Mouse (Mus musculus) forebrain, embryonic 14.5 days (tissue): ENCODE measurements around the gene Pgd. TPM values are rescaled to one million over a fixed set of nuclear protein-coding genes. Genes with fewer than 3 reads are reported as not detected.

Source experiments
- ATAC-seq: fragments of 200-750 bp; cut with Nextera tagmentation; 2 replicates; pipeline ENCODE4 v1.8.0; 2017; ENCODE audit warnings: mild to moderate bottlenecking, moderate library complexity
- DNase-seq: peaks from one replicate; pipeline ENCODE4 v3.0.0-alpha.2; 2015; ENCODE audit warnings: low spot score
- H3K27ac ChIP-seq: fragments of 300-500 bp; sonication (generic); 2 replicates; pipeline ENCODE4 v1.5.1; 2014; ENCODE audit warnings: low read depth, mild to moderate bottlenecking, control low read depth, low read length, moderate library complexity
- H3K27me3 ChIP-seq: fragments of 300-500 bp; sonication (generic); replicated peaks from 2 replicates; pipeline ENCODE4 v1.6.1; 2014; ENCODE audit warnings: low read length, control low read depth, mixed read lengths; ENCODE audit not compliant: control insufficient read depth, insufficient read depth
- H3K36me3 ChIP-seq: fragments of 300-500 bp; sonication (generic); 2 replicates; pipeline ENCODE4 v1.6.1; 2014; ENCODE audit warnings: low read length, control low read depth; ENCODE audit not compliant: control insufficient read depth, insufficient read depth
- H3K4me1 ChIP-seq: fragments of 300-500 bp; sonication (generic); 2 replicates; pipeline ENCODE4 v1.6.1; 2014; ENCODE audit warnings: antibody characterized with exemption, low read length, control low read depth; ENCODE audit not compliant: control insufficient read depth, insufficient read depth
- H3K4me2 ChIP-seq: fragments of 300-500 bp; sonication (generic); 2 replicates; pipeline ENCODE4 v1.6.1; 2014; ENCODE audit warnings: mild to moderate bottlenecking, control low read depth, low read length
- H3K4me3 ChIP-seq: fragments of 300-500 bp; sonication (generic); 2 replicates; pipeline ENCODE4 v1.5.1; 2014; ENCODE audit warnings: low read depth, low read length, control low read depth
- H3K9ac ChIP-seq: fragments of 300-500 bp; sonication (generic); 2 replicates; pipeline ENCODE4 v1.6.1; 2014; ENCODE audit warnings: mild to moderate bottlenecking, low read length, control low read depth, moderate library complexity
- H3K9me3 ChIP-seq: fragments of 300-500 bp; sonication (generic); replicated peaks from 2 replicates; pipeline ENCODE4 v1.6.1; 2016; ENCODE audit warnings: low read length, control low read depth, mixed read lengths; ENCODE audit not compliant: control insufficient read depth
- WGBS: fragments of 180-500 bp; shearing (Covaris S2); extraction: QIAGEN DNeasy Blood & Tissue Kit; methylation state at CpG from one replicate; pipeline ENCODE4 v1.1.7; 2014; 5-methylcytosine and 5-hydroxymethylcytosine counted together
- polyA plus RNA-seq: library from polyadenylated mRNA; unstranded; fragments of >200 nt; fragmentation: Nextera tagmentation; extraction: Ambion mirVana; gene quantifications from 2 replicates; pipeline ENCODE4 v1.2.1, GENCODE M21; 2014

Gene Pgd
- polyA plus RNA-seq, 1 experiment from 2014 or later = 48.1 TPM

DNA sequence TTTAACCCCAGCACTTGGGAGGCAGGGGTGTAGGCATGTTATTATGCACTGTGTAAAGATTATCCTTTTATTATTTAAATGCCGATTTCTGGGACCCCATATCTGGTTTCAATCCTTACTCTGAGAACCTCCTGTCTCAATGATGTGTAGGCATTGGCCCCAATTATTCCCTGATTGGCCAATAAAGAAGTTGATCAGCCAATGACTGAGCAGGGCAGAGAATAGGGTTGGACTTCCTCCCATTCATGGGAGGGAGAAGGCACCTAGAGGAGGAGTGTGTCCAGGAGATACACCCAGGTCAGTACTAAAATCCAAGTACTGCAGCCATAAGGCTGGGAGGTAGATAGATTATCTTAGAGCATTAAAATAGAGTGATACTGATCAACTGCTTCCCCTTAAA lies 3.4 kb downstream of the Pgd start:
- Histone ChIP-seq H3K9ac (no peak overlapping the region), H3K4me3 (no peak overlapping the region), H3K9me3 (no peaks in the 10 kb centered on the region), H3K36me3 (peaks cover 55% of the 10 kb centered on the region), H3K27ac (no peak overlapping the region), H3K27me3 (no peaks in the 10 kb centered on the region), H3K4me2 (no peak overlapping the region), H3K4me1 (no peaks in the 10 kb centered on the region)
- DNase-seq (no peak), ATAC-seq (no peak)
- WGBS = 39% methylated on average over 1 of the region's 1 CpGs

- Histone ChIP-seq H3K4me1 (no peaks in the 10 kb centered on the region), H3K27me3 (no peaks in the 10 kb centered on the region), H3K4me3 (no peak overlapping the region), H3K9me3 (no peaks in the 10 kb centered on the region), H3K9ac (no peak overlapping the region), H3K36me3 (peaks cover 76% of the 10 kb centered on the region), H3K4me2 (no peak overlapping the region), H3K27ac (no peak overlapping the region)
- ATAC-seq (no peak), DNase-seq (no peak)
- WGBS = 96% methylated on average over 6 of the region's 6 CpGs
Observed at GRCm38 (mm10) chr4:149161166-149161565, 5.4 kb downstream of the Pgd start.

GRCm38 (mm10) chr4:149159891-149160290 lies 6.7 kb downstream of the Pgd start:
- no peaks in the 10 kb centered on the region for H3K9me3 ChIP-seq
- DNase-seq = no peak
- no peak overlapping the region for H3K4me3 ChIP-seq
- no peak overlapping the region for H3K9ac ChIP-seq
- H3K4me2 ChIP-seq = no peak overlapping the region
- H3K4me1 ChIP-seq = no peaks in the 10 kb centered on the region
- no peak for ATAC-seq
- no peaks in the 10 kb centered on the region for H3K27me3 ChIP-seq
- peaks cover 88% of the 10 kb centered on the region for H3K36me3 ChIP-seq
- WGBS = 89% methylated on average over 13 of the region's 13 CpGs
- H3K27ac ChIP-seq = no peak overlapping the region

GRCm38 (mm10) chr4:149159203-149159602 lies 7.4 kb downstream of the Pgd start:
- no peak overlapping the region for H3K27ac ChIP-seq
- ATAC-seq (no peak), DNase-seq (no peak)
- H3K9ac ChIP-seq = no peak overlapping the region
- no peaks in the 10 kb centered on the region for H3K27me3 ChIP-seq
- peaks cover 90% of the 10 kb centered on the region for H3K36me3 ChIP-seq
- no peak overlapping the region for H3K4me3 ChIP-seq
- H3K9me3 ChIP-seq = no peaks in the 10 kb centered on the region
- no peaks in the 10 kb centered on the region for H3K4me1 ChIP-seq
- H3K4me2 ChIP-seq = no peak overlapping the region
- WGBS = 88% methylated on average over 2 of the region's 2 CpGs

DNA sequence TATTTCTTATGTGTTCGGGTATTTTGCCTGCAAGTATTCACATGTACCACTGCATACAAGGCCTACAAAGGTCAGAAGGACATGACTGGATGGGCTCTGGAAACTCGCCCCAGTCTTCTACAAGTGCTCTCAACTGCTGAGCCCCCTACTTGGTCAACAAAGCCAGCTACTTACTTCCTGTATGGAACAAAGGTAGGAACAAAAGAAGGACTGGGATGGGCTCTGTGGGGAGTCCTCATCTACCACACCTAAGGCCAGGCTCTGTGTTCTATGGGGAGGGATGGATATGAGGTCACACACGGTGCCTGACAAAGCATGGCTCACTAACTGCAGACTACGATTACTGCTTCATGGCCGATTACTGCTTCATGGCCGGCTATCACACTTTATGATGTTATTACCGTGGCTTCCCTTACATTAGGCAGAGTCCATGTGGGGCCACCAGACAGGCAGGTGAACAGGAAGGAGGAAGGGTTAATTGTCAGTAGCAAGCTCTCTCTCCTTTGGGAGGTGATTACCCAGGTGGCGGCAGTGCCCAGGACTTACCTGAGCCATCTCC lies 9.1 kb downstream of the Pgd start:
- Histone ChIP-seq H3K9me3 (no peaks in the 10 kb centered on the region), H3K4me1 (no peaks in the 10 kb centered on the region), H3K27me3 (no peaks in the 10 kb centered on the region), H3K4me2 (no peak overlapping the region), H3K4me3 (no peak overlapping the region), H3K27ac (no peak overlapping the region), H3K36me3 (peaks cover 97% of the 10 kb centered on the region), H3K9ac (no peak overlapping the region)
- ATAC-seq = no peak
- 86% methylated on average over 8 of the region's 8 CpGs for WGBS
- no peak for DNase-seq

DNA sequence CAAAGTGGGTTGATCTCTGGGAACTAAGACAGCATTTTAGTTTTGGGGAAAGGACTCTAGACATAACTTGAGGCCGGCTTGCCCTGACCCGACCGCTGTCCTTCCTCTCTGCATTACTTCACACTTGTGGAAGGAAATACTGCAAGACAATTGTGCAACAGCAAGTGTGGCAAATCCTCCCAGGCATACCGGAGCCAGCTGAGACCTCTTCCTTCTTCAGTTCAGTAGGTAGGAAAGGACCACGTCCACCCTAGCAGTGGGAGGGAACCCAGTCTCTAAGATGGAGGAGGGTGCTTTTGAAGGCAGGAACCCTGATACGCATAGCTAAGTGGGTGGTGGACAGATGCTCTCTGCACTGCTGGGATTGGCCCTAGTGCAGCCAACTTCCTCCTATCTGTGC lies 10.9 kb downstream of the Pgd start:
- no peak for DNase-seq
- H3K4me1 ChIP-seq = no peaks in the 10 kb centered on the region
- no peaks in the 10 kb centered on the region for H3K27me3 ChIP-seq
- 97% methylated on average over 6 of the region's 6 CpGs for WGBS
- H3K9ac ChIP-seq = no peak overlapping the region
- no peak for ATAC-seq
- H3K4me3 ChIP-seq = no peak overlapping the region
- no peaks in the 10 kb centered on the region for H3K9me3 ChIP-seq
- H3K36me3 ChIP-seq = peaks cover 98% of the 10 kb centered on the region
- H3K4me2 ChIP-seq = no peak overlapping the region
- no peak overlapping the region for H3K27ac ChIP-seq

- no peak overlapping the region for H3K27ac ChIP-seq
- peaks cover 97% of the 10 kb centered on the region for H3K36me3 ChIP-seq
- ATAC-seq (no peak), DNase-seq (no peak)
- no peak overlapping the region for H3K4me2 ChIP-seq
- H3K27me3 ChIP-seq = no peaks in the 10 kb centered on the region
- no peak overlapping the region for H3K9ac ChIP-seq
- no peak overlapping the region for H3K4me3 ChIP-seq
- no peaks in the 10 kb centered on the region for H3K4me1 ChIP-seq
- WGBS = 97% methylated on average over 7 of the region's 7 CpGs
- H3K9me3 ChIP-seq = no peaks in the 10 kb centered on the region
Observed at GRCm38 (mm10) chr4:149154859-149155258, 11.7 kb downstream of the Pgd start.

GRCm38 (mm10) chr4:149150721-149151120 lies 15.8 kb downstream of the Pgd start:
- Histone ChIP-seq H3K27me3 (no peaks in the 10 kb centered on the region), H3K9ac (no peak overlapping the region), H3K4me3 (no peak overlapping the region), H3K36me3 (peaks cover 61% of the 10 kb centered on the region), H3K27ac (no peak overlapping the region), H3K4me1 (no peaks in the 10 kb centered on the region), H3K4me2 (no peak overlapping the region), H3K9me3 (no peaks in the 10 kb centered on the region)
- 94% methylated on average over 11 of the region's 11 CpGs for WGBS
- ATAC-seq (no peak), DNase-seq (no peak)

DNA sequence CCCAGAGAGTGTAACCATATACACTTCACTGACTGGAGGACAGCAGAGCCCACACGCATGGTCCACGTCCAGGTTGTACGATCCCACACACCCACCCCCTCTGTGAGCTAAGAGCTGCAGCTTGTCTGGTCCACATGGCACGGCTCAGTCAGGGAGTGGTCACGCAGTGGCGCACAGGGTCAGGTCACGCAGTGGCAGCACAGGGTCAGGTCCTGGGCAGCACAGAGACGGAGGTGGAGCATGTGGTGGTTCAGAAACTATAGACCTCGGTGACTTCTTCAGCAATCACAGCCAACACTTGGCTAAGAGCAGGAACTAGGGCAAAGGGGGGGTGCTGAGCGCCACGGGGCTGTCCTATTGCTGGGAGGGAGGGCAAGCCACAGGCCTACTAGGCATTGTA lies 16.3 kb downstream of the Pgd start:
- H3K27ac ChIP-seq = no peak overlapping the region
- 93% methylated on average over 11 of the region's 11 CpGs for WGBS
- H3K9ac ChIP-seq = no peak overlapping the region
- no peak overlapping the region for H3K4me3 ChIP-seq
- H3K27me3 ChIP-seq = no peaks in the 10 kb centered on the region
- no peaks in the 10 kb centered on the region for H3K9me3 ChIP-seq
- H3K4me1 ChIP-seq = no peaks in the 10 kb centered on the region
- peaks cover 56% of the 10 kb centered on the region for H3K36me3 ChIP-seq
- ATAC-seq (no peak), DNase-seq (no peak)
- no peak overlapping the region for H3K4me2 ChIP-seq
